Mouse (Mus musculus) cerebellum, adult 8-10 months (tissue): ENCODE results near the gene Oxct2a.
A peak's percentile ranks its signal among the peaks of the same experiment; 100 is the strongest.
"Not testable (repeated sequence)": the region's sequence is repeated elsewhere in the genome, so short reads cannot be mapped to it uniquely, and the experiment has no call there.

Experiments used
- DNase-seq: peaks from one replicate; pipeline ENCODE4 v3.0.0; 2022

Oxct2a gene

DNA sequence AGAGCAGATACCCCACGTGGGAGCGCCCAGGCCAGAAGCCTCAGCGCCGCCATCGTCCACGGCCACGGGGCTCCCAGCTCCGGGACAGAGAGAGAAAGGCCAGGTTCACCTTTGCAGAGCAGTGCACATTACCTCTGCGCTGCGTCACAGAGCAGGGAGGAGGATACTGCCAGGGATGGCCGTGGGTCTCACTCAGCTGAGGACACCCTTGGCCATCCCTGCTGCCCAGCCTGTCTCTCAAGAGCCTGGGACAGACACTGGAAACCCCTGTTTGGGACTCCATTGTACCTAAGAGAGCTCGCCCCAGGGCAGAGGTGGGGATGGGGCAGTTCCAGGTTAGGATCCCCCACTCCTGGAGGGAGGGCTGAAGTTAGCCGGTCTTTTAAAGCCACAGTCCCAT is at the start of gene Oxct2a:
Gene Oxct2a, minus strand, starts transcription at position 101 of the 400 bp plus-strand sequence.
- no peak for DNase-seq

DNA sequence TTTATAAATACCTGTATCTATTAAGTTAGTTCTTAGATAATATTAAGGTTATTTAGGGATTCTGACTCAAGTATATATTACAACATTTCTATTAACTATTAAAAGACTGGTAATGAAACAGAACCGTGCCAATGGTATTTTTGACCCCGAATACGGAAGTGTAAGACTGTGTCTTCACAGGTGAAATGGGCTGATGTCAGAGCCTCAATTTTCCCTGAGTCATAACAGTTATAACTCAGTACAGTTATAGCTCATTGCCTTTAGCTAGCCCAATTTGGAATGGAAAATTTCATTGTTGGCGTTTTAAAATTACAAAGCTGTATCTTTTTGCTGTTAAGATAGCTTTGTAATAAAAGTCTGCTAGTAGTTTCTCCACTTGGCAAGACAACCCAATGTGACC is 40.1 kb upstream of the Oxct2a start:
- DNase-seq: no peak

DNA sequence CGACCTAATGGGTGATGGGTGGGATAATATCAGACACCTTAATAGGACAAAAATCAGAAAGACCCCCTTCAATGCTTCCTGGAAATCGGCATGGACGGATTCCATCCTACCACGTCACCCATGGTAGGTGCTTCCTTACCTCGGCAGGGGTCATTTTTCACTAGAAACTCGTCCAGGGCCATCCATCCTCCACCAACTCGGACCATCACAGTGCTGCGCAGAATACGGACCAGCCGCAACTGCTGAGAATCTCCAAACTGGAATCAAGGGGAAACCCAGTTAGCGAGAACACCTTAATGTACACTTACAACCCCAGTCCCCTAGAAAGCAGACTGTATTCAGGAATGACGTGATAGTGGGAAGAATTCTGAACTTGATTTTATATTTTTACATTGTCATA is 37.3 kb upstream of the Oxct2a start:
- no peak for DNase-seq

DNA sequence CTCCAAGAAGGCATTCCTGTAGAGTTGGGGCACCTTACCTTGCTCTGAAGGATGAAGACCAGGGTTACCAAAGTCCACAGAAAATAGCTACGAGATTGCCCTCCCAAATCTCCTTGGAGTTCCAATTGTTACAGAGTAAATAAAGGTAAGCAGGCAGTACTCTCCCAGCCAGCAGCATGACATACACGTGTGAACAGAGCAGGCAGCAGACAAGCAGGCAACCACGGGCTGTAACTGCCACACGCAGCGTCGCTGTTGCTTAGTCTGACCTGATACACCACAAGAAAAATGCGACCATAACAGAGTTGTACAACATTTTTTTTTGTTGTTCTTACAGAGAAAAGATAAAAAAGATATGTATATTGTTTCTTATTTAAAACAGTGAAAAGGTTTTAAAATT is 35.2 kb upstream of the Oxct2a start:
- DNase-seq: no peak

DNA sequence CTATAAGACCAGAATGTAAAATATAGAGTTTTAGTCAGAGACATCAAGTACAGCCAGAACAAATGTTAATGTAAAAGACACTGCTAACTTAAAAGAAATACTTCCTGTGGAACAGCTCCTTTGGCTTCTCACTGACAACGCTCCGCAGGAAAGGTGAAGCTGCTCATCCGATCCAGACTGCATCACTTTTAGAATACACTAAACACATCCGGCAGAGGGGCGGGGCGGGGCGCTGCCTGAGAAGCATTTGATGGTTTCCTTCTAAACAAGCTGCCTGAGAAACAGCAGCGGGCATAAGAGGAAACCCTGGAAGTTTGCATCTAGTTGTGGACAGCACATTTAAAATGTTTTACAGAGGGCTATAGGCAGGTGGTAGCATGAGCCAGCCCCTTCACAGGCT is 32.5 kb upstream of the Oxct2a start:
- DNase-seq: no peak

DNA sequence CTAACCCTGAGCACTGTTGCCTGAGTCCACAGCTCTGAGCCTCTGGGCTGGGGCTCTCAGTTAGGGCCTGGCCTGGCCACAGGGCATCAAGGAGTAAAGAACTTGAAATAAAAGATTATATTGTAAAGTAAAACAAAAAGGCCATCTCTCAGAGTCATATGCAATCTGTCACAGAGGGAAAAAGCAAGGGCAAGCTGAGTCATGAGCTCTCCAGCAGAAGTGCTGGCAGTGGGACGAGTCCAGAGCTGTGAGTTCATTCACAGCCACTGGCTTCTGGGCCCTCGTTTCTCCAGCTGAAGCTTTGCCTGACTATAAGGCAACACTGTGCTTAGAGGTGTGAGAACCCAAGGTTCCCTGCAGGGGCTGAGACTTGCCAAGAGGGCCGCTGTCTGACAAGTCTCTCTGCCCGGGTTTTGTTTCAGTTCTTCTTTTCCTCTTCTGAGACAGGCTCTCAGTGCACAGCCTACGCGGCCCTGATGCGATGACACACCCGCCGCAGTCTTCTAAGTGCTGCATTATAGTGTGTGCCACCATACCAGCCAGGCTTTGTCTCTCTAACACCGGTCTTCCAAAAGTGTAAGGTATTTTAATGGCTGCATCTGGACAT is 29.9 kb upstream of the Oxct2a start:
- no peak for DNase-seq

DNA sequence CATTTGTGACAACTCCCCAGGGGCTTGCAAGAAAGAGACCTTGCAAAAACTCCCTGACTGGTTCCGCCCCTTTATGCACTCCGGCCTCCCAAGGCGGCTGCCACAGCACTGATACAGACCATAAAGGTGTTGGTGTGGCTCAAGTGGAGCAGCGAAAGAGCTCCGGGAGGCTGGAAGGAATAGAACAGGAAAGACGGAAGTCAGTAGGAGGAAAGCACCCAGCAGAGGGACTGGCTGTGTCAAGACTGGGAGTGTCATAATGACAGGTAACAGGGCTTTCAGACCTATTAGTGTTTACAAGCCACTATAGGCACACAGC is 20.0 kb upstream of the Oxct2a start:
- no peak for DNase-seq

DNA sequence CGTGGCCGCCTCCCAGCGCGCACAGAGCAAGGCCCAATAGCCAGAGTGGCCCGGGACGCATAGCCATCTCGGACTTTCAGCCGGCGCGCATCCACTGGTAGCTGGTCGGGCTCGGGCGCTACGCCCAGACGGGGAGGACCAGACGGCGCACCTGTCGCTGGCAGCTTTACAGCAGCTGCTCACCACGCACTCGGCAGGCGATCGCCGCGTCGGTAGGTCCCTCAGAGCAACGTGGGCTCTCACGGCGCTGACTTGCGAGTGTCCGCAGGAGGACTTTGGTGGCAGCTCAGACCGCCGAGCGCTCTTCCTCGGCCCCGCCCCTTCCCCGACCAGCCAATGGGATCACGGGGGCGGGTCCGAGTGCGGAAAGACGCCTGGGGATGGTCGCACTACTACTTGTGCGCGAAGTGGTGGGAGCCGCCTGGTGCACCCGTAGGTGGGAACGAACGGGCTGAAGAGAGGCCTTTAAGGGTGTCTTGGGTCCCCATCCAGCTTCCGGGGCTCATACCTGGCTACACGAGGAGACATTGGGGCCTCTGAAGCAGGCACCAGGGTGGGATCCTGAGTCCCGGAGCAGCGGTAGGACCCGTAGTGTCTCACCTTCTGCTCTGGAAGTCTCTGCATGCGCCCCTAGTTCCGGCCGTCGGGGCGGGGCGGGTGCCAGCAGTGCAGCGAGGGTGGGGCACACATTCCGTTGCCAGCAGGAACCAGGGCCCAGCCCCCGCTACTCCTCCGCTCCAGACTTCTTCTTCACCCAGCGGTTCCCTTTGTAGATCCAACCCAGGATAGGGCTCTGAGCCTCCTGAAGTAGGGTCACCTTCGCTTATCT is 19.4 kb upstream of the Oxct2a start, which contains the start of gene Bmp8a:
Gene Bmp8a, minus strand, starts transcription at position 611 of the 829 bp plus-strand sequence.
- no peak for DNase-seq

DNA sequence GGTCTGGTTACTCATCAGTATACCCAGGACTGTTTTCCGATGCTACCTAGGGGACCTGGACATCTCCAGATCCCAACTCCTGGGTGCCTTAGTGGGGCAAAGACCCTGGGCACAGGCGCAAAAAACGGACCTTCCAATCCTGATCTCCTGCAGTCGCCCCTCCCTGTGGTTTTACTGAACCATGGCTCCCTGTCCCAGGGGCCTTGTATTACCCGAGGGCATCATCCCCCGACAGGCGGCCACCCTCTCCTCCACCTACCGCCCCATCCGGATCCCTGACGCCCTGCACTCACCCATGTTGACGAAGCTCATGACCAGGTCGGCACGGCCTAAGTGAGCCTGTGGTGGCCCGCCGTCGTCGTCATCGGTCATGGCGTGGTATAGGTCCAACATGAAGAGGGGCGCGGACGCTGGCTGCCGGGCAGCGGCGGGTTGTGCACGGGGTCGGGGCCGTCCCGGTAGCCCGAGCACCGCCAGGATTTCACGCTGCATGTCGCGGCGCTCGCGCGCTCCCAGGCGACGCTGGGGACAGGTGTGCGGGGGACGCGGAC is 18.7 kb upstream of the Oxct2a start:
- DNase-seq: no peak

DNA sequence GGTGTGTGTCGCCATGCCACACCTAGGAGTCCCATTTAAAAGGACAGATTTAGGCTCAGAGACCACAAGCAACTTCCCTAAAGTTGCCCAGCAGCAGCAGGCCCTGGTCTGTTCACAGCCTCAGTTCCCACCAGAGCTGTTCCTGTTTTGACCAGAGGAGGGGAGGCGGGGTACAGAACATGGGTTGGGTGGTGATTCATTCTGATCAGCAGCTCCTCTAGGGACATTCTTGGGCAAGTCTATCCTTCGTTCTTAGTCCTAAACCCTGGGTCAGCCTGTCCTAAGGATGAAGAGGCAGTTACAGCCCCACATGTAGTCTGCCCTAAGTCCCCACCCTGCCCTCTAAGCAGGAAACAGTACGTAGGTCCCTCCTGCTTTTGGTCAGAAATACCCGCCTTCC is 16.8 kb upstream of the Oxct2a start:
- DNase-seq: no peak

DNA sequence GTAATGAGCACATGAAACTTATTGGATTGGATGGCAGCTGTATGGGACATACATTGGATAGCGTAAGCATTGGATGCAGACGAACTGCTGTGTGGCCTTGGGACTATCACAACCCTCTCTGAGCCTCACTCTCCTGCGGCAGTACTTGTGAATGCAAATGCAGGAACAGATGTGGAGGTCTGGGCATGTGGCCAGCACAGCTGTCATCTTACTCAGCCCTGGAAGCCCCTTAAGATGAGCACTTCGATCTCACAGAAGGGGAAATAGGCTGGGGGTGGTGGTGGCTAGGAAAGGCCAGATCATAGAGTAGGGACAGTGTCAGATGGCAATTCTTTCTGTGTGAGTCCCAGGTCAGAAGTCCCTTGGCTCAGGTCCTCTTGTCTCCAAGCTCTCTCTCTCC is 14.3 kb upstream of the Oxct2a start:
- no peak for DNase-seq

DNA sequence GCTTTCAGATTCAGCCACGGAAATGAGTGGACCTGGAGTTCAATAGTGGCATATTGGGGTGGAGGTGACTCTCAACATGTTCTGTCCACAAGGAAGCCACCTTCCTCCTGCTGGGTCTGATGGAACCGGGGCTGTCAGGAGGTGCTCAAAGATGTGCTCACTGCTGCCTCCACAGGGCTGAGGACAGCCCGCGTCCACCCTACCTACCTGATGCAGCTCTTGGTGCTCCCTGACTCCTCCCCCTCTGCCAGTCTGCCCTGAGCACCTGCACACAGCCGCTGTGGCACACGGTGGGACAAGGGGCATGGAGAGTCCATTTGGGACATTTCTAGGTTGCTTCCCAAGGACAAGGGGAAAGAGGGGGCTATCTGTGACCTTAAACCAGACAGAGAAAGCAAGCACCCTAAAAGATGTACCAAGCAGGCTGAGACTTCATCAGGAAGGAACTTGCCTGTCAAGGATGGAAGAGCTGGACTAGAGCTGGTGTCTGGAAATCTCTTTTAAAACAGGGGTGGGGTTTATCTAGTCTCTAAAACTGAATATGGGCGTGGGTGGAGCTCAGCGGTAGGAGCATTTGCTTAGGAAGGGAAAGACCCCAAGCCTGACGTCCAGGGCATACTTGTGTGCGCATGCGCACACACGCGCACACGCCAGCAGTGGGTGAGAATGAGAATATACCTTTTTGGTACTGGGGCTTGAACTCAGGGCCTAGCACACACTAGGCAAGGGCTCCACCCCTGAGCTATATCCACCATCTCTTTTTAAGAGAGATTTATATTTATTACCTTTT is 12.6 kb upstream of the Oxct2a start:
- DNase-seq: no peak

DNA sequence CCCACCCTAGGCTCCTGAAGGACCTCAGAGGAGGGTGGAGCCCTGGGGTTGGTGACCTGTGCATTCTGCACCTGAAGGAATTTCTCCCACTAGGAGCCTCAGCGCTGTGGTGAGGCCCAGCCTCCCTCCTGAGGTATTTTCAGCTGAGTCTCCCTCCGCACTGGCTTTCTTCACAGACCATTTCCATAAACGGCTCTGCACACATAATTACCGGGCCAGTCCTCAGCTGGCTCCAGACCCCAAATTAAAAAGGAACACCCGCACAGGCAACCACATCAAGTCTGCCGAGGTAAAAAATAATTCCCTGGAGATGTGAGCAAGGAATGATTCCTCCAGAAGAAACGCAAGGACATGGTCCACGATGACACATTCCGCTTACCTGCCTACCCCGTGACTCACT is 11.8 kb upstream of the Oxct2a start:
- not testable (repeated sequence) for DNase-seq

DNA sequence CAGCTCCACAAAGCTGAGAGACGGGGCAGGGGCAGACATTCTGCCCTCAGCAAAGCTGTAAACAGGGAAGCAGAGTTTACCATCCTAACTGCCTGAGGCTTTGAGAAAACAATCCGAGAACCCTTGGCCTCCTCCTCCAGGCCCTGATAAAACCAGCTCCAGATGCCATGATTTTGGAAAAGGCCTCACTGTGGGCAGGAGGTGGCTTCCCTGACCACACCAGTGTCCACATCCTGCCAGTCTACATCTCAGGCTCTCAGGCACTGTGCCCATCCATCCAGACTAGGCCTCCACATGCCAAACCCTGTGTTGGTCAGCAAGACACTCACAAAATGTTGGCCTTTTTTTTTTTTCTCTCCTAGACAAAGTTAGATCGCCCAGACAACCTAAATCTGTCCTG is 10.7 kb upstream of the Oxct2a start:
- DNase-seq: no peak

DNA sequence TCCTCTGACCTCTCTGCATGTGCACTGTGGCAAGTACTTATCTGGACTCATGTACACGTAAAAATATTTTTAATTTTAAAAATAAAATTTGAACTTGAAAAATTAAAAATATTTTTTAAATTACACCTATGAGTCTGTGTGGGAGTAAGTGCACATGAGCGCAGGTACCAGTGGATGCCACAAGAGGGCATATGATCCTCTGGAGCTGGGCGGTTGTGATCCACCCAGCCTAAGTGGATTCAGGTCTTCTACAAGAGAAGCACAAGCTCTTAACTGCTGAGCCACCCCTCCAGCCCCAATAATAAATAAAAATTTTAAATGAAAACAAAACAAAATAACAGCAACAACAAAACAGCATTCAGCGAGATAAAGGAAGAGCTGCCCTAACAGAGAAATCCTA is 9.7 kb upstream of the Oxct2a start:
- no peak for DNase-seq

DNA sequence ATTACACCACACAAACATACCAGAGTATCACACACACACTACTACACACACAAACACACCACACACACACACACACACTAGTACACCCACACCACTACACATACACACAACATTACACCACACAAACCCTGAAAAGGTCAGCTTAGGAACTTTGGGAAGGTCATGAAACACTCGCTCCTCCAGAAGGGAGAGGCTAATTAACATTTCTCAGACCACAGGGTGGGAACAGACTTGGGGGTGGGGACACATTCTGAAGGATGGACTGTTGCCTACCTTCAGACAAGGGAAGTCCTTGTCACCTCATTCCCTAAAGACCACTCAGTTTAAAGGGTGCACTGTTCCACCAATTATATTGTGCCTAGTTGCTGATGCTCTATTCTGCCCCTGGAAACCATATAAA is 8.5 kb upstream of the Oxct2a start:
- DNase-seq: not testable (repeated sequence)

DNA sequence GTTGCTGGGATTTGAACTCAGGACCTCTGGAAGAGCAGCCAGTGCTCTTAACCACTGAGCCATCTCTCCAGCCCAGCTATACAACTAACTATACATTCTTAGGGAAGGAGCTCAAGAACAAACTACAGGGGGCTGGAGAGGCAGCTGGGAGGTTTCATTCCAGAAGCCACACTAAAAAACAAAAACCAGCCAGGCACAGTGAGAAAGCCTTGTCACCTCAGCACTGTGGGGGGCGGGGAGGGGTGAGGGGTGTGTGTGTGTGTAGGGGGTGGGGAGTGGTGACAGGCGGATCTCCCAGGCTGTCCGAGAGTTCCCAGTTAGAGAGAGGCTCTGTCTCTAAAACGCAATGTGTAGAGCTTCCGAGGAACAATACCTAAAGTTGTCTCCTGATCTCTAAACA is 7.9 kb upstream of the Oxct2a start:
- no peak for DNase-seq

DNA sequence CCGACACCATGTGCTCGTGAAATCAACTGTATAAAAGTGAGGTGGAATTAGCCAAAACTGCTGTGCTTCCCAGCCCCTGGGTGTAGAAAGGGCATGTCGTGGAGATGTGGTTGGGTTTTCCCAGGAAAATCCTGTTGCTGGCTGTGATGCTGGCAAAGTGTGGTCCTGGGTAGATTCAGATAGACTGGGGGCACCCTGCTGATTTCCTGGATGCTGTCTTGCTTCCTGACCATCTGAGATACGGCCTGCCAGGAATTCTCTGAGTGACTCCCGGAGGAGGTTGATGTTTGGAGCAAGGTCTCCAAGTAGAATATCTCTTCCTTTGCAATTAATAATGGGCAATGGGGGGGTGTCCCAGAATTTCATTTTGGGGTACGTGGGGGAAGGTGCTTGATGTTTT is 5.5 kb upstream of the Oxct2a start:
- peak; percentile 24 for DNase-seq

DNA sequence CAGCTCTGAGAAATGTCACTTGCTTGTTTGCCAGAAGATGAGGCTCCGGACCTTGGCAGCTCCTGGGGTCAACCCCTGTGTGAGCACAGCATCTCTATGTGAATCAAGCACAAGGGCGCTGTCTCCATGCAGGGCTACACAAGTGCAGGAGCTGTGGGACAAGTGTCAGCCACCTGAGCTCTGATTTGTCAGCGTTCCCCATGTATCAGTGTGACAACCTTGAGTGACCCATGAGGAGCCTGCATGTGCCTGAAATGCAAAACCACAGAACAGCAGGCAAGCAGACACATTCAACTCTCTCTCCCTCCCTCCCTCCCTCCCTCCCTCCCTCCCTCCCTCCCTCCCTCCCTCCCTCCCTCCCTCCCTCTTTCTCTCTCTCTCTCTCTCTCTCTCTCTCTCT is 4.2 kb upstream of the Oxct2a start:
- DNase-seq: no peak

DNA sequence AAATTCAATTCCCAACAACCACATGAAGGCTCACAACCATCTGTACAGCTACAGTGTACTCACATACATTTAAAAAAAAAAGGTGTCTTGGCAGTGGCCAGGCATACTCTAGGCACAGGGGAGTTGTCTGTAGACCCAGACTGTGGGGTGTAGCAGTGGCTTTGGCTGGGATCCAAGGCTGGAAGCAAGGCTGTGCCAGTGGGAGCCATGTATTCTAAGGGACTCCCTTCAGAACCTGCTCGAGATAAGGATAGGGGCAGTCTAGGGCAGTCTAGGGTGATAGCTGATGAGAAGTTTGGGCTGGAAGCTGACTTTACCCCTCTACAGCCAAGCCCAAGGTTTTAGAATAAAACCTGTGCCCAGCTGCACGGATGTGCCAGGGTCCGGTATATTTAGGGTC is 2.7 kb upstream of the Oxct2a start:
- DNase-seq: no peak

DNA sequence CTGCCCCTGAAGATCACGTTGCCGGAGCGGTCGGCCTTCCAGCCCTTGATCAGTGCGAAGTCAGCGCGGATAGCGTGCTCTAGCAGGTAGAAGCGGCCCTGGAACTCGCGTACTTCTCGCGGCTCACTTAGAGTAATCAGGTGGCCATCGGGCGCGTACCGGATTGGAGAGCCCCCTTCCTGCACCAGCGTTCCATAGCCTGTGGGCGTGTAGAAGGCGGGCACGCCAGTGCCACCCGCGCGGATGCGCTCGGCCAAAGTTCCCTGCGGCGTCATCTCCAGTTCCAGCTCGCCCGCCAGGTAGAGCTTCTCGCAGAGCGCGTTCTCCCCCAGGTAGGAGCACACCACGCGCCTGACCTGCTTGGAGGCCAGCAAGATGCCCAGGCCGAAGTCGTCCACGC is 524 bp downstream of the Oxct2a start:
- not testable (repeated sequence) for DNase-seq

DNA sequence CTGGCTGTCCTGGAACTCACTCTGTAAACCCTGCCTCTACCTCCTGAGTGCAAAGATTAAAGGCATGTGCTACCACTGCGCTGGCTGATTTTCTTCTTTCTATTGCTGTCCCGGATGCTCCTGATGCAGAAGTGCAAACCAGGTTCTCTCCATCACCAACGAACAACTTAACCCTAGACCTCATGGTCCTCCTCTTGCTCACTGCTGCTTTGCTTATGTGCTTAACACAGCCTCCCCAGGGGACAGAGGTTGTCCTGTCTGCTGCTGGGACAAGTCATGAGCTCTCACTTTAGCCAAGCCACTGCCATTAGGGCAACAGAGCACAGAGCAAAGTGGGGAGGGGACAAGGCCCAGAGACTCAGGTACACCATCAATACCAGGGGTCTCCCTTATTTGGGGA is 8.9 kb downstream of the Oxct2a start:
- no peak for DNase-seq

DNA sequence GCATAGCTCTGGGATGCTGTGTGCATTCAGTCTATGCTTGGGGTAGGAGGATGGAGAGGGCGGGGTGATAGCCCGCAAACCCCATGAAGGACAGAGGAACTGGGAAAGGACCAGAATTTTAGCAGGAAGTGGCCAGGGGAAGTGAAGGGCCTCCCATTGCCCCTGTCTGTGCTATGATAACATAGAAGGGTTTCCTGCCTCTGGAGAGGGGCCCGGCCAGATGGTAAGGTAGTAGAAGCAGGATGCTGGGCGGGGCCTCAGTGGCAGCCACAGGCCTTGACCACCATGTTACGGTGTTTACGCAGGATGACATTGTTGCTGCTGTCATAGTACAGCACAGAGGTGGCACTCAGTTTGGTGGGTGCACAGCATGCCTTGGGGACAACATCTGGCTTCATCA is 10.4 kb downstream of the Oxct2a start:
- no peak for DNase-seq

DNA sequence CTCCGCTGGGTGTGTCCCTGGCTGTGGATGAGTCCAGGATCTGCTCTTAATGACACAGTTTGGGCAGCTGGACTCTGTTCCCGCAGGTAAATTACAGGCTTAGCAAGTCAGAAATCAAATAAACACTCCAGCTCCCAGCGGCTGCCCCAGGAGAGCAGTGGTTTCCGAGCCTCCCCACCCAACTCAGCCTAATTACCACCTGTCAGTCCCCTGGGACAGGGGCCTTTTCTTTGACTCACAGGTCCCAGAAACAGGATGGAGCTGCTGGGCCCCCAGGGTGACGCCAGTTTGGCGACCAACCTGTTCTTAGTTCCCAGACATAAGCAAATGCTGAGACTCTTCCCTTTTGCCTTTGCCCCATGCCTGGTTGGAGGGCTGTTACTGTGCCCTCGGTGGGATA is 11.6 kb downstream of the Oxct2a start:
- no peak for DNase-seq
